Mouse (Mus musculus): ENCODE measurements around the gene Emilin3.
"Not testable (repeated sequence)": the region's sequence is repeated elsewhere in the genome, so short reads cannot be mapped to it uniquely, and the experiment has no call there.

Emilin3 gene

DNA sequence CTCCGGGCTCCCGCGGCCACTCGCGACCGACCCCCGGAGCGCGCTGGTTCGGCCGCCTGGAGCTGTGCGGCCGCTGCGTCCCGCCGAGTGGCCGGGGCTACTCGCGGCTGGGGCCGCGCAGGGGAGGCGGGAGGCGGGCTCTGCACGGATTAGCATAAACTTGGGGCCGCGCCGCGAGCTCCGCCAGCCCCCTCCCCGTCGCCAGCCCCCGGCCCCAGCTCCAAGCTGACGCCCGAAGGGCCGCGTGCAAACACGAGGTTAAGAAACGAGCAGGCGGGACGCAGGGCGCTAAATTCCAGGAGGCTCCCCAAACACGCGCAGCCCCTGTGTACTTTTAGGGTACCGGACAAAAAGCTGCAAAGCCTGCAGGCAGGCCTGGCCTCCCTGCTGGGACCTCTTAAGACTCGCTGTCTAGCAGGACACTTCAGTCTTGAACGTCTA, at the start of gene Emilin3:
Emilin3 (minus strand) TSS at position 98 of the 441 bp plus-strand sequence.
- DNase-seq = peak; percentile 49

DNA sequence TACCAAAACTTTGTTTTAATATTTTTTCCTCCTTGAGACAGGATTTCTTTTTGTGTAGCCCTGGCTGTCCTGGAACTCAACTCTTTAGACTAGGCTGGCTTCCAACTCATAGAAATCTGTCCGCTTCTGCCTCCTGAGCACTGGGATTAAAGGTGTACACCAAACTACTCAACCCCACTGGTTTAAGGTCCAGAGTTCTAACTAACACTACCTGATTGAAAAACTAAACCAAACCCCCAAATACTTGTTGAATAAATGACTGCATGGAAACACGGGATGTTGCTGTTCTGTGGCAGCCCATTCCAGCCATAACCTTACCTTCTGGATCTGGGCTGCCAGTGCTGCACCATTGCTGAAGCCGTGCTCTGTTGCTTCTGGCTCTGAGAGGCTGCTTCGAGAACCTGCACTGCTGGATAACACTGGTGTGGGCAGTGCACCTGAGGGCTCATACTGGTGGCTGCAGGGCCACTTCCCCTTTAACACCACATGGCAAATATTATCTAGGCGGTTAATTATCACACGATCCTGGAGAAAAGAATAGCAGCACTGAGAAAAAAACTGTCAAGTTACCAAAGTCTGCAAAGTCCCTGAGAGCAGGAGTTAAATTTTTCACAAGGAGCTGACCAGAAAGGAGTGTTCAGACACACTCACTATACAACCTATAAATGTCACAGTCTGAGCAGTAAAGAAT, 49.0 kb upstream of the Emilin3 start:
- DNase-seq = no peak

DNA sequence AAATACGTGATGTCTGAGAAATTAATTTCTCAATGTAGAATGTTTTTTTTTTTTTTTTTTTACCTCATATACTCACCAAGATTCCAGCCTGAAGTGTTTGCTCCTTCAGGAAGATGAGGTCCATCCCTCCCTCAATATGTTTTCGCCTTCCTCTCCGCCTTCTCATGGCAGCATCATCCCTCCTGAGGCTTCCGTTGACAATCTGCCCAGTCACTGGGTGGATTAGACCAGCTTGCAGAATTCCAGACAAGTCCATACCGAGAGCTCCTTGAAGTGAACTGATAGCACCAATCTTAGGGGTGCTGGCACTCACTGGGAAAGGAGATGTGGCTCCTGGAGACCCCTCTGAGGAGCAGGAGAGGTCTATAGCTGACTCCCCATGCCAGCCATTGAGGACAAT, 47.8 kb upstream of the Emilin3 start:
- DNase-seq = no peak

DNA sequence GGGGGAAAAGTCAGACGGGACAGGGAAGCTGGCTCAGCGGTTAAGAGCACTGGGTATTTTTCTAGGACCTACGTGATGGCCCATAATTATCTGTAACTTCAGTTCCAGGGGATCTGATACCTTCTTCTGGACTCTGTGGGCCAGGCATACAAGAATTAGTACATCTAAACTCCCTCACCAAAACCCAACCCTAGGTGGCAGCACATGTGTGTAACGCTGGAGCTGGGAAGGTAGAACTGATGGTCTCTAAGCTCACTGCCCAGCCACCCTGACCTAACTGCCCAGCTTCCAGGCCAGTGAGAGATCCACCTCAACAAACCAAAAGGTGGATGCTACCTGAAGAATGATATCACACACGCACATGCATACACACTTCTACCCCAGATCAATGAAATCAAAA, 46.6 kb upstream of the Emilin3 start:
- no peak for DNase-seq

DNA sequence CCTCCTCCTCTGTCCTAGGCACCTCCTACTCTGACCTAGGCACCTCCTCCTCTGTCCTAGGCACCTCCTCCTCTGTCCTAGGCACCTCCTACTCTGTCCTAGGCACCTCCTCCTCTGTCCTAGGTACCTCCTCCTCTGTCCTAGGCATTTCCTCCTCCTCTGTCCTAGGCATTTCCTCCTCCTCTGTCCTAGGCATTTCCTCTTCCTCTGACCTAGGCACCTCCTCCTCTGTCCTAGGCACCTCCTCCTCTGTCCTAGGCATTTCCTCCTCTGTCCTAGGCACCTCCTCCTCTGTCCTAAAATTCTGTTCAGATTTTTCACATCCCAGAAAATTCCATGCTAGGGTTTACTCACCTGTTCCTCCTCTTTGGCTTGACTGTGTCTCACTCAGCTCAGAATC, 45.7 kb upstream of the Emilin3 start:
- DNase-seq = not testable (repeated sequence)

DNA sequence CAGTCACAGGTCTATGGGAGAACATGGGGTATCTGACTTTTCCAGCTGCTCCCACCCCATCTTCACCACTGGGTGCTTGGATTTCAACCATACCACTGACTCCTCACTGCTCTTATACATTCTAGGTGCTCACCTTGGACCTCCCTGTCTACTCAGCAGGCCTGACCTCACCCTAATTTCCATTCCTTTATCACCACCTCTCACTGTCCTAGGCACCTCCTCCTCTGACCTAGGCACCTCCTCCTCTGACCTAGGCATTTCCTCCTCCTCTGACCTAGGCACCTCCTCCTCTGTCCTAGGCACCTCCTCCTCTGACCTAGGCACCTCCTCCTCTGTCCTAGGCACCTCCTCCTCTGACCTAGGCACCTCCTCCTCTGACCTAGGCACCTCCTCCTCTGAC, 45.2 kb upstream of the Emilin3 start:
- DNase-seq = not testable (repeated sequence)

DNA sequence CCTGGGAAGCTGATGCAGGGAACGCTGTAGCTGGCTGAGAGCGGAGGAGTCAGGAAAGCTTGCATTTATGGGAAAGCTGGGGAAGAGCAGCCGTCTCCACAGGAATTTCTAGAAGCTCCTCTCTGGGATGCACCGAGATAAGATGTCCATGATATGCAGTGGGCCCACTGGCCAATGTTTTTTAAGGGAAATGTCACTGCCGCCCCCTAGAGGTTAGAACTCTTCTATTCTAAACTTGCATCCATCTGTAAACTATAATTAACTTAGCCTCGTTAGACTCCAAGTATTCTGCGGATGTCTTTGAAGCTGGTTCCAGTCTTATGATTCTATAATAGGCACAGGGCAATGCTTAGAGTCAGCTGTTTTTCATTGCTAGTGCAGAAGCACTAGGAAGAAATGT, 43.2 kb upstream of the Emilin3 start:
- no peak for DNase-seq

DNA sequence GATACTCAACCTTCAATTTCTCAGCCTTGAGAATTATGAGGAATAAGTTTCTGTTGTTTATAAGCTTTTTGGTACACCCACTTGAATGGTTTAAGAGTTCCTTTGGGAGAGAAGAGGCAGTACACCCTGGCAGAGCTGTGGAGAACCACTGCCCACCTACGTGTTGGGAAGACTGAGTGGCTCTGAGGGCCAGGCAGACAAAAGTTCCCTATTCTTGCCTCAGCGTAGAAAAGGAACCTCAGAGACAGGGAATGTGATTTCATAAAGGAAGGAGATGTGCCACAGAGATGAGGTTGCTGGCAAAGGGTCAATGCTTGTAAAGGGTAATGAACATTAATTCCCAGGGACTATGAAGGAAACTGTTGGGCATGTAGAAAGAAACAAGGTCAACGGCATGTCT, 42.4 kb upstream of the Emilin3 start:
- no peak for DNase-seq

DNA sequence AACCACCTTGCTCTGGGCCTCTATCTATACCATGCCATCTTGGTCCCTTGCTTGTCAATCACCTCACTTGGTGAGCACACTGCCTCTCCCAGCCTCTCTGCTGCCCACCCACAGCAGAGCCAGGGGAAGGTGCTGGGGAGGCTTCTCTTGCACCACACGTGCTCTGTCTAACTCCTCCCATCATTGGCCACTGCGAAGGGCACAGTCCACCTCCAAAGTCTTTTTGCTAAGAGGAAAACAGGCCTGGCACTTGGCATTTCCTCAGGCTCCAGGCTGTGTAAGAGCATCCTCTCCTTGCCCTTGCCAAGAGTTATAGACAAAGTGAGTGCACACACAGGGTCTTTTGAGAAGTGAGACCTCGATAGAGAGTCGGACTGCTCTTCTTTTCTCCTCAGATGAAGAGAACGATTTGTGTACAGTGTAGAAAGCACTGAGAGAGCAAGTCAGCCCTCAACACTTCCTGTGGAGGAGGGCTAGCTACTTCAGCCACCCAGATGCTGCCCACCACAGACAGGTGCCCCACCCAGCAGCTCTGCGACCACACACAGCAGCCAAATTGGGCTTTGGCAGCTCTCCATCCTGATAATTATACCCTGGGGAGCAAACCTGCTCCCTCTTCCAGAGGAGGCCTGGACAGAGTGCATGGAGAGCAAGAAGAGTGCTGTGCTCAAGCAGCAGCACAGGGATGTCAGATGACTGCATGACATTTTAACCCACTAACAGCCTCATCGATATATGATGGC, 41.2 kb upstream of the Emilin3 start:
- DNase-seq = no peak

DNA sequence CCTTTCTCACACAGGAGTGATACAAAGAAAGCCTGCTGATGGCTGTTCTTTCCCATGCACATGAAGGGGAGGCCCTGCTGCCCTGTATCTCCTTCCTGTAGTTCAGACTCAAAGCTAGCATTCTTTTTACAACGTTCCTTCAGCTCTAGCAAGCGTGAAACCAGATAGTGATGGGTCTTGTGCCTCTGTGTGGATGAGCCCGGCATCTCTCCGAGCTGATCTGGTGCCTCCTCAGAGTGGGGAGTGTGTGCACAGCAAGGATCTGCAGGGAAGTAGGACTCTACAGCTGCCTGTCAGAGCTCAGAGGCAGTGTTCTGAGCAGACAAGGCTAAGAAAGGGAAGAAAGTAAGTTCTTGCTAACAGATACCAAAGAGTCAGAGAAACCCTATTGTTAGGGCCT, 39.5 kb upstream of the Emilin3 start:
- no peak for DNase-seq

DNA sequence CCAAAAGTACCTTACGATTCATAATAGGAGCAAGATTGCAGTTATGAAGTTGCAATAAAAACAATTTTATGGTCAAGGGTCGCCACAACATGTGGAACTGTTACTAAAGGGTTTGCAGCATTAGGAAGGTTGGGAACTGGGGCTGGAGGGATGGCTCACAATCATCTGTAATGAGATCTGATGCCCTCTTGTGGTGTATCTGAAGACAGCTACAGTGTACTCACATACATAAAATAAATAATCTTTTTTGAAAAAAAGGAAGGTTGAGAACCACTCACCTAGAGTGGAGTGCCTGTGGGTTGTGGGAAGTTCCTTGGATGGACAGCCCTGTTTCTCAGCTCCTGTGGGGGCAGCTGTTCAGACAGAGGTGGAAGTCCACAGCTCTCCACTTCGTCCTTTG, 30.3 kb upstream of the Emilin3 start:
- DNase-seq = no peak

DNA sequence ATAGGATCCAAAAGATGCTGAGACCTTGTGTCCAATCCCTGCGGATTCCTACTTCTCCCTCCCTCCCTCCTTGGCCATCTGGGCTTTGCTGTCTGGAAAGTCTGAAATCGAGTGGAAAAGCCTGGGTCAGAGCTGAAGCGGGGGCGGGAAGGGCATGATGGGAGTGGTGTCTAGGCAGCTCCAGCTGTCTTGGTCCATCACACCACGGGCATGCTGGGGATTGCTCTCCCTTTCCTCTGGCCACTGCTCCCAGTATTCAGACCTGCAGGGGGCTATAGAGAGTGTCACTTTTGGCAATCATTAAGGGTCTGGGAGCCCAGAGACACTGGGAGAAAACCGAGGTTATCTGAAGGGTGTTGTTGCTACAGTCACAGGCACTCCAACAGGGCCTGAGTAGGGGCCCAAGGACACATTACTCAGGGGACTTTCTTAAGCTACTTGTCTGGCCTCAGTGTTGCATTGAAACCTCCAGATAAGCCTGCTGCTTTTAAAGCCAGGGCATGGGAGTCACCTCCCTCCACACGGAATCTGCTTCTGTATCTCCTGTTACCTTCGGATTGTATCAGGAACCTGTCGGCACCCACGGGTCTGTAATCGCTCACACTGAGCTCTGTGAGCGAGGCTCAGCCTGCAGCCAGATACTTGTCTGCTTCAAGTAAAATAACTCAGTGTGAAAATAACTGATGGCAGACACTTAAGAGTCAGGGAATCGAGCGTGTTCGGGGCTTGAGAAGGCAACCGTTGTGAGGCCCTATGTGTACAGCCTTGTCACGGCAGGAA, 29.0 kb upstream of the Emilin3 start:
- no peak for DNase-seq

DNA sequence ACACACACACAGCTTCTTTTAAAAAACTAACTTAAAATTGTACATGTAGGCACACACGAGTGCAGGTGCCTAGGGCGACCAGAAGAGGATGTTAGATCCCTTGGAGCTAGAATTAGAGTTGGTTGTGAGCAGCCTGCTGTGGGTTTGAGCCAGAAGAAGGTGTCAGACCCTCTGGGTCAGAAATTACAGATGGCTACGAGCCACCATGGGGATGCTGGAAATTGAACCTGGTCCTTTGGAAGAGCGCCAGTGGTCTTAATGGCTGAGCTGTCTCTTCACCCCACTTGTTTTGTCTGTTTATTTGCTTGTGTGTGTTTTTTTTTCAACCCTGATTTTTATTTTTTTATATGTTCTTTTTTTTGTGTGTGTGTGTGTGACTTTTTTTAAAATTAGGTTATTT, 22.3 kb upstream of the Emilin3 start:
- DNase-seq = no peak

DNA sequence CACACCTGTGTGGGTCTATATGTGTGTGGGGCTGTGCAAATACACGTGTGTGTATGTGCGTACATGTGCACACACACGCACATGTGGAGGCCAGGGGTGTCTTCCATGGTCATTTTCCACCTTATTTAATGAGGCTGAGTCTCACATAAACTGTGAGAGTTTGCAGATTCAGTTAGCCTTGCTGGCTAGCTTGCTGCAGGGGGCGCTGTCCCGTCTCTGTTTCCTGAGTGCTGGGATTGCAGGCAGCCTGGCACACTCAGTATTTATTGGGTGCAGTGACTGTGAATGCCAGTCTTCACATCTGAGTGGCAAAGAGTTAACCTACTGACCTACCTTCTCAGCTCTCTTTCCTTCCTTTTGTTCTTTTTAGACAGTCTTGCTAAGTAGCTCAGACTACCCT, 21.8 kb upstream of the Emilin3 start:
- DNase-seq = no peak

DNA sequence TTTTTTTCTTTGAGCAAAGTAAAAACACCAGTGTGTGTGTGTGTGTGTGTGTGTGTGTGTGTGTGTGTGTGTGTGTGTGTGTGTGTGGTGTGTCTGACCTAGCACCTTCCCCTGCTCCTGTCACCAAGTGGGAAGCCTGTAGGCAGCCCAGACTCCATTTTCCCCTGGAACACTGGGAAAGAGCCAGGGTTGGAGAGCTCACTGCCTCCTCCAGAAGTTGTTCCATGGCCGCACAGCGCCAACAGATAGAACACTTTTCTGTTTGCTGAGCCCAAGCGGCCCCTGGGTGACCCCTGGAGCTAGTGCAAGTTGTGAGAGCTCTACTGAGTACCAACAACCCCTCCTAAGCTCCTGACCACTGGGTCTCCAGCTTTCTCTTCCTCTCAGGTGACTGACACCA, 20.9 kb upstream of the Emilin3 start:
- no peak for DNase-seq

DNA sequence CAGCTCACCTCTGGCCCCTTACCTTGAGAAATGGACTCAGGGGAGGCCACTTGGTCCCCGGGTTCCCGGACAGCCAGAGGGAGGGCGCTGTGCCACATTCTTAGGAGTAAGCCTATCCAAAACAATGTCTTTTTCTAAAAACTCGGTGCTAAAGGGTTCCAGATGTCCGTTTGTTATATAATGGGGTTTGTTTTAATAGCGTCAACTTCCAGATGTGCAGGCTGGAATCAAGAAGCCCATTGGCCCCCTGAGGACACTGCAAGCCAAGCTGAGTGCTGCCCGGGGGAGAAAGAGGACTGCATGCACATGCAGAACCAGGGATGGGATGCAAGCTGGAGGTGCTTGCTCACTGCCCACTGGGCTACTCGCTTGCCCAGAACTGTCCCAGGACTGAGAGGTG, 20.2 kb upstream of the Emilin3 start:
- no peak for DNase-seq

DNA sequence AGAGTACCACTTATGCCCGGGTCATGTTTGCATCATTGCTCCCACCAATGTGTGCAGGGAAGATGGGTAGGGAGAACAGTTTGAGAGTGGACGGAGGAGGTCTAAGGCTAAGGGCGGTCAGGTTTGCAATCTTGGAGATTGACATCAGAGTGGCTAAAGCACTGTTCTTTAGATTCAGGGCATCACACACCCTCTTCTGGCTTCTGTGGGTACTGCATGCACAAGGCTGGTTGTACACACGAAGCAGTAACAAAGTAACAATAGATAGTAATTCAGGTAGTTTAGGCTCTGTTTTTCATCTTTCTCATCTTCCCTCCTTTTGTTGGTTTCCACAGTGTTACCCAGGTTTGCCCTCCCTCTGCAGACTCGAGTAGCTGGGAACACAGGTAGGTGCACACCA, 19.2 kb upstream of the Emilin3 start:
- DNase-seq = no peak

DNA sequence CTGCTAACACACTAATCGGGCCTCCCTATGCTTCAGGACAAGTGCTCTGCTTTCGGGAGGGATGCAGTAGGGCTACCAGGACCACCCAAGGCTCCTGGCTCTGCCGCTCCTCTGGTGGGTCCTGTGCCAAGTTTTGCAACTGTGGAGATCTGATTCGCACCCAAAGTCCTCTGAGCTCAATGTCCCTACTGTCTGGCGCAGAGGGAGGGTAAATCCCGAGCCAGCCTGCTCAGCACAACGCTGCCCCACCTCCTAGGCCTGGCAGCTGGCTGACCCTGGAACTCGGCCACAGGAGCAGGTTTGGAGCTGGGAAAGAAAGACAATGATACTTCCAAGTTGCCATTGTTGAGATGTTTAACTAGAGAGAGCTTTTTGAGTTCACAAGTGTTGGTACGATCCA, 13.1 kb upstream of the Emilin3 start:
- DNase-seq = no peak

DNA sequence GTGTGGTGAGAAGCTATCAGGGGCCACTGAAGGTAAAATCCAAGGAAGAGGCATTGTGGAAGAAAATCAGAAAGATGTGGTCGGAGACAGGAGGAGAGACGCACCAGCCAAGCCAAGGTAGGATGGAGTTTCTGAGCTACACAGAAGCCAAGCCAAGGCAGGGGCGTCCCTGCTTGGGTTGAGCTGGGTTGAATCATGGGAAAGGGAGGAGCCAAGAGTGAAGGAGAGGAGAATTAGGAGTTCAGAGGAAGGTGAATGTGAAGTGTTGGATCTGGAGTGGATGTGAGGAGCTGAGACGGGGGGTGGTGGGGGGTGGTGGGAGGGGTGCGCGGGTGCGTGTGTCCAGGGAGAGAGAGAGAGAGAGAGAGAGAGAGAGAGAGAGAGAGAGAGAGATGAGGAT, 9.2 kb upstream of the Emilin3 start:
- no peak for DNase-seq

DNA sequence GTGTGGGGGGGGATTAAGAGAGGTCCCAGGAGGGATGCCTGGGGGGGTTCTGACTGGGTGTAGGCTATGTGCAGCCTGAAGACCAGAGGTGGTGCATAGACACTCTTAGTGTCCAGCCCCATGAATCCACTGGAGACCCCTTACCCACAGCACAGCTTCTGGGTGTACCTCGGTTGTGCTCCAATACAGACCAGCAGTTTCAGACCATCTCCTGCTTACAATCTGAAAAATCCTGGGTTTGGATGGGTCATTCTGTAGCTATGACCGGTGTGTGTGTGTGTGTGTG, 6.7 kb upstream of the Emilin3 start:
- DNase-seq = no peak

DNA sequence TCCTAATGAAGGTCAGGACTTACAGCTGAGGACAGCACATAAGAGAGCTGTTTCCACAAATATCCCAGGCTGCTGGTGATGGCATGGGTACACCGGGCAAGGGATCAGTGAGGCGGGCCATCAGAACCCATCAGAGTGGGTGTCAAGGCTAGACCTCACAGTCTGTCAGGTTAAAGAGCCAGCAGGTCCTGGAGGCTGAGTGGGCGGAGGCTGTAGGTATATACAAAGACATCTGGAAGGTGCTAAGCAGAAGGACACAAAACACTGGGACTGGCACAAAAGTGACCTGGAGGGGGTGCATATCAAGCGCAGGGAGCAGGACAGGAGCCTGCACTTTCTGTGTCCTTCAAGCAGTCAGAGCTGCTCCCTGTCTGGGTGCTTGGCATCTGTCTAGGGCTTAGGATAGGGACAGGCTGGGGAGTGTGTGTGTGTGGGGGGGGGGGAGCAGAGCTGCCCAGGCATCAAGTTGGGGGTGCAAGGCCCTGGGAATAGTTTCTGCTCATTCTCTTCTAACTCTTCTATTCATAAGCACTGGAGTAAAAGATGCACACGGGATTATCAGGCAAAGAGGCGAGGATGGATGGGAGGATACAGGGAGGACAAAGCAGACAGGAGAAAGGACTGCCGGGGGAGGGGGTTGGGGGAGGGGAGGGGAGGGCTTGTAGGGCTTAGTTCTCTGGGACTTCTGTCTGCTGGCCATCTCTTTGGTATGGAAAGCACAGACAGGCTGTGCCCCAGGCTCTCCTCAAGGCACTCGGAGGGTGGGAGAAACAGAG, 6.2 kb upstream of the Emilin3 start:
- DNase-seq = no peak

DNA sequence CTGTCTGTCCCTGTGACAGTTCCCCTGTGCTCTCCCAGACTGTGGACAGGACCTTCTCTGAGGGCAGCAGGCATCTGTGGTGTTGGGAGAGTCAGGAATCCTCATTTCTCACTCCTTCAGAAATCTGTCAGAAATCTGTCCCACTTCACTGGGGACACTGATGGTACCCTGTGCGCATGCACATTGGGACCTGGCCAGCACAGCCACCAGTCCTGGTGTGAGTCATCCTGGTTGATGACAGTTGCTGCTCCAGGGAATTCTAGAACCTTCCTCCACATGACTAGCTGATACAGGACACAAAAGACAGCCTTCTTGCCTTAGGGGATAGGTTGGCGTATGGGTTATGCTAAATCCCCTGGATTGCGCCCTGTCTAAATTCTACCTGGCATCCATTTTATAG, 5.2 kb upstream of the Emilin3 start:
- DNase-seq = peak; percentile 59

DNA sequence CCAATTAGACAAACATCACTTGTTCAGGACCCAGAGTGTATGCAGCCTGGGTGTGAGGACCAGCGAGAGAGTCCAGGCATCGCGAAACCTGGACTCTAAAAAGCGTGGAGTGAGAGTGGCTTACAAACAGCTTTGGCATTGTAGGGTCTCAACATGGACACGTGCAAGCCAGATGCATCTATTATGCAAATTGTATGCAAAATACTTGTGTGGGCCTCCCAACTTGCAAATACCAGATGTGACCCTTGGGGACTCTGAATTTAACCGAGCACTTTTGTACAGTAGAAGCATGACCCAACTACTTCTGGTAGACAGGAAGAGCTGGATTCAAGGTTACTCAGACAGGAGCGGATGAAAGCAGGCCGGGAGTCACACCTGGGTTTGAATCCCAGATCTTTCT, 4.6 kb upstream of the Emilin3 start:
- no peak for DNase-seq

Data from cerebellum, adult 9-11 months (tissue).